ENCODE assay signal across 9 mouse cellular contexts in genomic region chr4:111670566-111671421, GRCm38 (mm10). TPM values are rescaled to one million over a fixed set of nuclear protein-coding genes. Genes with fewer than 3 reads are reported as not detected.
A peak's percentile ranks its signal among the peaks of the same experiment; 100 is the strongest.
DNase-seq lines count a peak whose midpoint lies in the region; ATAC-seq and TF ChIP-seq lines count a peak whose summit lies in the region.
"Had no signal": no experiment of that assay in that cellular context is flagged by ENCODE, and none has a peak within 500 bp of the region (broad histone marks: within the 10 kb centered on the region; RNA-seq: fewer than 3 reads in every experiment).

No protein-coding gene starts in this region.

- no peaks in the 10 kb centered on the region for H3K9me3 ChIP-seq in forebrain, postnatal 0 days (ENCODE audit: low read length)
- no peaks in the 10 kb centered on the region for H3K9me3 ChIP-seq in midbrain, embryonic 13.5 days

- H3K27ac ChIP-seq in forebrain, postnatal 0 days (ENCODE audit: low read depth, low read length): no peak overlapping the region
- peak overlapping the region; percentile 63 for H3K27ac ChIP-seq in midbrain, embryonic 13.5 days

- H3K4me2 ChIP-seq in forebrain, postnatal 0 days (ENCODE audit: low read depth): no peak overlapping the region
- H3K4me2 ChIP-seq in midbrain, embryonic 13.5 days (replicated peaks): peak overlapping the region; percentile 19; the same call in 1 of the 2 replicates

- TF ChIP-seq CTCF in forebrain, postnatal 0 days (IDR thresholded peaks at IDR 0.05; ENCODE audit: low read depth): no peak

- H3K9ac ChIP-seq in forebrain, postnatal 0 days: 0 out of 2 replicates have a peak overlapping the region, but pooled peaks have one; percentile 2
- H3K9ac ChIP-seq in midbrain, embryonic 13.5 days (replicated peaks): no peak overlapping the region

- DNase-seq in heart, adult 18-20 months: peak; percentile 7 to 28
- DNase-seq in heart, postnatal 36 days: no peak
- peak; percentile 14 for DNase-seq in MN1 (ENCODE audit: low spot score)
- peak; percentile 26 for DNase-seq in forebrain, postnatal 0 days
- no peak for DNase-seq in liver
- DNase-seq in frontal cortex, postnatal 14 days (ENCODE audit: low spot score in 2 of 2): no peak
- no peak for DNase-seq in natural killer cell, adult 2 months (ENCODE audit: low spot score in 2 of 2)
- DNase-seq: adrenal gland, postnatal 10 days had no signal

- peak; percentile 60 for ATAC-seq in forebrain, postnatal 0 days
- peak; percentile 68 for ATAC-seq in midbrain, embryonic 13.5 days

- WGBS in forebrain, postnatal 0 days: 29% methylated on average over 12 of the region's 12 CpGs
- 20% methylated on average over 12 of the region's 12 CpGs for WGBS in midbrain, embryonic 13.5 days

- intact Hi-C loops in heart, postnatal 36 days (cut with DNase I): no loop called here

- no peaks in the 10 kb centered on the region for H3K36me3 ChIP-seq in forebrain, postnatal 0 days (ENCODE audit: insufficient read depth)
- no peaks in the 10 kb centered on the region for H3K36me3 ChIP-seq in midbrain, embryonic 13.5 days

- H3K27me3 ChIP-seq in forebrain, postnatal 0 days (ENCODE audit: insufficient read depth, low read length): peaks cover 9% of the 10 kb centered on the region
- no peaks in the 10 kb centered on the region for H3K27me3 ChIP-seq in midbrain, embryonic 13.5 days

- H3K4me1 ChIP-seq in forebrain, postnatal 0 days (ENCODE audit: insufficient read depth): no peaks in the 10 kb centered on the region
- H3K4me1 ChIP-seq in midbrain, embryonic 13.5 days (replicated peaks): peaks cover 21% of the 10 kb centered on the region

- no peak overlapping the region for H3K4me3 ChIP-seq in forebrain, postnatal 0 days (ENCODE audit: low read depth, low read length)
- H3K4me3 ChIP-seq in midbrain, embryonic 13.5 days (replicated peaks): no peak overlapping the region

RNA-seq across cellular contexts. Expression of gene Spata6, which starts 49.0 kb away (rescaled TPM):
- 10 to 100 TPM in 1 of 2 experiments, 1 to 10 TPM in 1; 6.7 to 10.3 TPM for total RNA-seq in heart, adult 18-20 months (2021)
- 1 to 10 TPM; 9.8 to 9.9 TPM for total RNA-seq in heart, postnatal 36 days (2021)
- total RNA-seq in forebrain, postnatal 0 days (2014; rRNA removed): 7.3 and 20.0 TPM in 2 replicates
- polyA plus RNA-seq in forebrain, postnatal 0 days (2015; fragmentation: Nextera tagmentation; extraction: Ambion mirVana): 8.0 and 12.9 TPM in 2 replicates
- polyA plus RNA-seq in midbrain, embryonic 13.5 days (2015; fragmentation: Nextera tagmentation; extraction: Ambion mirVana): 16.1 and 19.2 TPM in 2 replicates

Comparison
In these comparisons a context has a peak if more than half of its experiments do, and no peak if none do; other contexts are left out.
1. DNase-seq: peak in heart, adult 18-20 months (2 of 2), MN1 (single experiment) and forebrain, postnatal 0 days (single experiment); none in heart, postnatal 36 days (0 of 2), liver (single experiment), frontal cortex, postnatal 14 days (0 of 2) and natural killer cell, adult 2 months (0 of 2).